ENCODE assay signal across 21 mouse cellular contexts in the genomic region with DNA sequence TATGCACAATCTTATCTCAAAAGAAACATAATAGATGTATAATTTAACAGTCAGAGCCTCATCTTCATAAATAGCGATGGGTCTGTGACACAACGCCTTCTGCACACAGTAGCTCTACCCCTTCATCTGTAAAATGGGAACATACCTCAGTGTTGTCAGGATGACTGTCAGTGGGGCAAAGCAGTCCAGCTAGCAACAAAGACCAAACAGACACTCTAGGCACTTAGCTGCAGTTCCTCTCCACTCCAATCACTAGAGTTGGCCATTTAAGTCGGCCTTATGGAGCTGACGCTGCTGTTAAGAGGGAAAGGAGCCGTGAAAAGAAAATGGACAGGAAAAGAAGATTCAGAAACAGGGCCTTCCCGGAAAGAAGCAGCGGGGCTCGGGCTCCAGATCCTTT. TPM values are rescaled to one million over a fixed set of nuclear protein-coding genes. Genes with fewer than 3 reads are reported as not detected.
"Had no signal": no experiment of that assay in that cellular context is flagged by ENCODE, and none has a peak within 500 bp of the region (broad histone marks: within the 10 kb centered on the region; RNA-seq: fewer than 3 reads in every experiment).

No protein-coding gene starts in this region.

- DNase-seq: liver, postnatal 0 days; lung, adult 2 months; lung, postnatal 4 days; midbrain, embryonic 14.5 days; retina, postnatal 1 day; right cerebral cortex, adult 18-20 months; right cerebral cortex, postnatal 25 days; right cerebral cortex, postnatal 4 days; spleen, adult 18-20 months; thymus, adult 18-20 months; thymus, postnatal 14 days; thymus, postnatal 36 days had no signal

- H3K9me3 ChIP-seq: lung, embryonic 15.5 days; midbrain, embryonic 10.5 days; midbrain, embryonic 12.5 days; neural tube, embryonic 13.5 days; neural tube, embryonic 15.5 days had no signal

- H3K27ac ChIP-seq: lung, embryonic 15.5 days; midbrain, embryonic 10.5 days; midbrain, embryonic 12.5 days; neural tube, embryonic 13.5 days; neural tube, embryonic 15.5 days had no signal

- H3K27me3 ChIP-seq: lung, embryonic 15.5 days; midbrain, embryonic 12.5 days; neural tube, embryonic 13.5 days; neural tube, embryonic 15.5 days had no signal

- H3K4me1 ChIP-seq: lung, embryonic 15.5 days; neural tube, embryonic 13.5 days; neural tube, embryonic 15.5 days had no signal

- H3K4me3 ChIP-seq: lung, embryonic 15.5 days; midbrain, embryonic 10.5 days; midbrain, embryonic 12.5 days; neural tube, embryonic 13.5 days; neural tube, embryonic 15.5 days had no signal

- H3K4me2 ChIP-seq: lung, embryonic 15.5 days; midbrain, embryonic 12.5 days; neural tube, embryonic 13.5 days; neural tube, embryonic 15.5 days had no signal

- H3K9ac ChIP-seq: liver, postnatal 0 days; lung, embryonic 15.5 days; midbrain, embryonic 12.5 days; neural tube, embryonic 13.5 days; neural tube, embryonic 15.5 days had no signal

- ATAC-seq: liver, postnatal 0 days; lung, postnatal 0 days had no signal

RNA-seq across cellular contexts. Expression of gene A730061H03Rik, which starts 8.4 kb away (rescaled TPM):
- total RNA-seq: monocyte, adult 5-6 weeks had no signal
- polyA plus RNA-seq: midbrain, embryonic 12.5 days; small intestine, adult 2 months had no signal

RNA-seq across cellular contexts. Expression of gene Fitm1, which starts 23.6 kb away (rescaled TPM):
- total RNA-seq: megakaryocyte-erythroid progenitor cell, adult 5-6 weeks; monocyte, adult 5-6 weeks had no signal
- polyA plus RNA-seq: midbrain, embryonic 12.5 days; midbrain, embryonic 14.5 days had no signal
